Mouse (Mus musculus) 3T3-L1 (cell line): Measurements from ENCODE around the gene a.

Experiments used
- DNase-seq: peaks from one replicate; pipeline ENCODE4 v3.0.0-alpha.2; 2015; ENCODE audit warnings: low read depth, low spot score

a gene

GRCm38 (mm10) chr2:154790656-154791483 lies at the start of gene a, which contains the start of gene Raly:
a (plus strand) TSS chr2:154791402.
Raly (plus strand) TSS chr2:154791096.
- DNase-seq: peak; percentile 99

GRCm38 (mm10) chr2:154742911-154743819 lies 48.0 kb upstream of the a start:
- DNase-seq: peak; percentile 82

- no peak for DNase-seq
These were observed 47.3 kb upstream of the a start for GRCm38 (mm10) chr2:154743915-154744314.

- DNase-seq: no peak
These were observed 42.8 kb upstream of the a start for GRCm38 (mm10) chr2:154748383-154748782.

GRCm38 (mm10) chr2:154749046-154750036 lies 41.9 kb upstream of the a start:
- no peak for DNase-seq

- no peak for DNase-seq
These were observed 39.3 kb upstream of the a start for GRCm38 (mm10) chr2:154751924-154752323.

- no peak for DNase-seq
These were observed 37.1 kb upstream of the a start for GRCm38 (mm10) chr2:154754068-154754560.

- no peak for DNase-seq
These were observed 35.4 kb upstream of the a start for GRCm38 (mm10) chr2:154755791-154756190.

- no peak for DNase-seq
These were observed 33.5 kb upstream of the a start for GRCm38 (mm10) chr2:154757691-154758090.

GRCm38 (mm10) chr2:154758454-154758853 lies 32.7 kb upstream of the a start:
- DNase-seq: no peak

GRCm38 (mm10) chr2:154763226-154763625 lies 28.0 kb upstream of the a start:
- no peak for DNase-seq

GRCm38 (mm10) chr2:154764828-154765497 lies 26.2 kb upstream of the a start:
- DNase-seq: no peak

GRCm38 (mm10) chr2:154765554-154766008 lies 25.6 kb upstream of the a start:
- DNase-seq: no peak

GRCm38 (mm10) chr2:154767051-154767450 lies 24.2 kb upstream of the a start:
- DNase-seq: no peak

GRCm38 (mm10) chr2:154769930-154770329 lies 21.3 kb upstream of the a start, which contains the start of gene Gm14214:
Gm14214 (minus strand) TSS chr2:154770030.
- no peak for DNase-seq

GRCm38 (mm10) chr2:154771604-154772003 lies 19.6 kb upstream of the a start:
- no peak for DNase-seq

GRCm38 (mm10) chr2:154774032-154774431 lies 17.2 kb upstream of the a start:
- DNase-seq: peak; percentile 42

GRCm38 (mm10) chr2:154776496-154776895 lies 14.7 kb upstream of the a start:
- DNase-seq: no peak

- no peak for DNase-seq
These were observed 11.6 kb upstream of the a start for GRCm38 (mm10) chr2:154779648-154780047.

- DNase-seq: no peak
These were observed 8.8 kb upstream of the a start for GRCm38 (mm10) chr2:154782361-154782760.
